Mouse (Mus musculus) testis, adult 2 months (tissue): ENCODE data around the gene Bhlhe40. TPM values are rescaled to one million over a fixed set of nuclear protein-coding genes. Genes with fewer than 3 reads are reported as not detected.

ENCODE experiments used
- H3K27ac ChIP-seq: fragments of 200-500 bp; 2 replicates; pipeline ENCODE4 v1.5.1; 2012; ENCODE audit warnings: low read depth, low read length; ENCODE audit not compliant: control insufficient read depth, insufficient read depth
- H3K27me3 ChIP-seq: fragments of 200-500 bp; 2 replicates; pipeline ENCODE4 v1.6.1; 2012; ENCODE audit warnings: mild to moderate bottlenecking, low read length, moderate library complexity; ENCODE audit not compliant: control insufficient read depth, insufficient read depth
- H3K36me3 ChIP-seq: fragments of 200-500 bp; 2 replicates; pipeline ENCODE4 v1.6.1; 2012; ENCODE audit warnings: mild to moderate bottlenecking, low read length; ENCODE audit not compliant: control insufficient read depth, insufficient read depth
- H3K4me1 ChIP-seq: fragments of 200-500 bp; 2 replicates; pipeline ENCODE4 v1.6.1; 2012; ENCODE audit warnings: low read length; ENCODE audit not compliant: control insufficient read depth, insufficient read depth
- H3K4me3 ChIP-seq: fragments of 200-500 bp; 2 replicates; pipeline ENCODE4 v1.5.1; 2012; ENCODE audit warnings: low read depth, mild to moderate bottlenecking, low read length, moderate library complexity, mixed read lengths; ENCODE audit not compliant: control insufficient read depth
- CTCF ChIP-seq: fragments of 200-500 bp; IDR thresholded peaks from 2 replicates; pipeline ENCODE4 v1.5.1; 2012; ENCODE audit warnings: low read depth, mild to moderate bottlenecking, inconsistent platforms, low read length, moderate library complexity; ENCODE audit not compliant: control insufficient read depth, insufficient read depth, insufficient replicate concordance
- POLR2A ChIP-seq: fragments of 200-500 bp; IDR thresholded peaks from 2 replicates; pipeline ENCODE4 v1.6.1; 2012; ENCODE audit warnings: low read depth, mild to moderate bottlenecking, inconsistent platforms, low read length, moderate library complexity; ENCODE audit not compliant: control insufficient read depth
- polyA plus RNA-seq: library from polyadenylated mRNA; depleted of rRNA; stranded (reverse); fragments of >200 nt; gene quantifications from 2 replicates; pipeline ENCODE4 v1.2.3, GENCODE M21; 2012; rRNA removed

The Bhlhe40 gene
- polyA plus RNA-seq, 1 experiment, result 2.2 TPM

DNA sequence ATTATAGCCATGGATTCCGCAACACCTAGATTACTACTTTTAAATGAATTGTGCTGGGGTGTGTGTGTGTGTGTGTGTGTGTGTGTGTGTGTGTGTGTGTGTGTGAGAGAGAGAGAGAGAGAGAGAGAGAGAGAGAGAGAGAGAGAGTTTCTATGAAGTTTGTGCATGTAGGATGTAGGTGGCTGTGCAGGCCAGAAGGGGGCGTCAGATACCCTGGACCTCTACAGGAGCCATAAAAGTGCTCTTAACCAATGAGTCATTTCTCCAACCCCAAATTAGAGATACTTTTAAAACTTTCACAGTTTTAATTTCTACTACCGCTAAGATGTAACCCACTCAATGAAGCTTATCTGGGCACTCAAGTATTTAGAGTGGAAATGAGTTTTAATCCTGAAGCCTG is 50.2 kb downstream of the Bhlhe40 start:
- Histone ChIP-seq H3K27me3 (no peaks in the 10 kb centered on the region), H3K4me1 (peaks cover 10% of the 10 kb centered on the region), H3K4me3 (no peak overlapping the region), H3K36me3 (no peaks in the 10 kb centered on the region), H3K27ac (no peak overlapping the region)
- TF ChIP-seq CTCF (peak; percentile 37; the same call in 1 of the 2 replicates), POLR2A (no peak)

DNA sequence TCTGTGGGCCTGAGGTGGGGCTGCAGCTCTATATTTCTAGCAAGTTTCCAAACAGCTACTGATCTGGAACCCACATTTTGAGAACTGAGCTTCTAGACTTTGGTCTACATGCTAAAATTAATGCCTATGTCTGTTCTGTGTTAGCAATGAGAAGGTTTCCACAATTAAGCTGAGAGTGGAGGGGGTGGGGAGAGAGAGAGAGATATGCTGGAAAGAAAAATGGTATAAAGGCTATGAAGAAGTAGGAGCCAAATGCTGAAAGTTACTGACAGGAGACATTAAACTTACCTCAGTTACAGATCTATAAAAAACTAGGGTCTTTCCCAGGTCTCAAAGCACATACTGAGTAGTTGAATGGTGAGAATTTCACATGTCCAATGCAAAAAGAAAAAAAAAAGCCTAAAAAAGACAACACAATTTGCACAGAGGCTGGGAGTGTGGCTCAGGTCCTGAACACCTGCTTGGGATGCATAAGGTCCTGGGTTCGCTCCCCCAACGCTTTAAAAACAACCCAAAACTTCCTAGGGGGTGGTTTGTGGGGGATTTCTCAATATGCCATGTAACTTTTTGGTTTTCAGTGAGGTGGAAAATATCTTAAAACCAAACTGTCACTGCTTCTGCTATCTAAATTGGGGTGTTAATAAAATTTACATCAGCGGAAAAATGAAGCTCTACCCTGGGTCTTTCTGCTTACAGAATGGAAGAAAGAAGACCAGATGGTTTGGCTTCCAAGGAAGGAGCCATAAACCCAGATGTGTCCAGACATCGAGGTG is 50.9 kb downstream of the Bhlhe40 start:
- no peaks in the 10 kb centered on the region for H3K27me3 ChIP-seq
- no peak overlapping the region for H3K27ac ChIP-seq
- no peak overlapping the region for H3K4me3 ChIP-seq
- peaks cover 10% of the 10 kb centered on the region for H3K4me1 ChIP-seq
- no peaks in the 10 kb centered on the region for H3K36me3 ChIP-seq
- TF ChIP-seq CTCF (no peak), POLR2A (no peak)

DNA sequence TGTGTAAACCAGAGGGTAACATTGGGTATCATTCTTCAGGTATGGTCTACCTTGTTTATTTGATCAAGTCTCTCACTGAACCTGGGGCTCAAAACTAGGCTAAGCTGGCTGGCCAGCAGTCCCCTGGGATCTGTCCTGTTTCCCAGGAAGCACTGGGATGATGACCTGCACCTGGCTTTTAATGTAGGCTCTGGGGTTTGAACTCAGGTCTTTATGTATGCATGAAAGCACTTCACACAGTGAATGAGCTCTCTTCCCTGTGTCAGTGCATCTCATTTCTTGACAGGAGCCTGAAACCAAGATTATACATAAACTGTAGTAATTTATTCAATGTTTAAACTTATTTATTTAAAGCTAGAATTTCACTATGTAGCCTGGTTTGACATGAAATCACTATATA is 51.7 kb downstream of the Bhlhe40 start:
- no peaks in the 10 kb centered on the region for H3K27me3 ChIP-seq
- no peaks in the 10 kb centered on the region for H3K36me3 ChIP-seq
- peaks cover 10% of the 10 kb centered on the region for H3K4me1 ChIP-seq
- no peak overlapping the region for H3K27ac ChIP-seq
- no peak overlapping the region for H3K4me3 ChIP-seq
- TF ChIP-seq CTCF (no peak), POLR2A (no peak)

DNA sequence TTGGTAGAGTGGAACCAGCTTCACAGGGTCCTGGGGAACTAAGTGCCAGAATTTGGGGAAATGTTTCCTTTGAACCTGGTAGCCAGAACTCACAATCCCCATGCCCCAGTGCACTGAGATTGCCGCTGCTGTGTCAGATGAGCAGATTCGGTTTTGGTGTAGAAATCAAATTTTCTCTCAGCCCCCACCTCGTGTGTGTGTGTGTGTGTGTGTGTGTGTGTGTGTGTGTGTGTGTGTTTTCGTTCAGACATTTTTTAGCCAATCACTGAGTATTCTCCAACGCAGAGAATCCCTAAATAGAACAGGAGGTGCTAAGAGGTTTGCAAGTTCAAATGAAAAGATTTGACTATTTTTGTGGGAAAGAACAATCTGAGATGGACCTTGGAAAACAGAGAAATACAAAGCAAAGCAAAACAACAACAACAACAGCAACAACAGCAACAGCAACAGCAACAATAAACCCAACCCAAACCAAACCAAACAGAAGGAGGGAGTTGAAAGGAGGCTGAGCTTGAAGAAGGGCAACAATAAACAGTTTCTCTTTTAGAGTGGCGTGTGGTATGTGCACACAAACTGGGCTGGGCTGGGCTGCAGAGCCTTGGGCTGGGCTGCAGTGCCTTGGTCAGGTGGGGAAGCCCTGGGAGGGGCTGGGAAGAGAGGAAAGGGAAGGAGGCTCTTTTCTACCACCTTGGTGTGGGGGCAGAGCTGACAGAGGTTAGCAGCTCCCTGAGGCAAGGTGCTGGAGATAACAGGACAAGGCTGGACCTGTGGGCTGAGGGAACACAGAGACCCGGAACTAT is 52.9 kb downstream of the Bhlhe40 start:
- no peaks in the 10 kb centered on the region for H3K27me3 ChIP-seq
- peaks cover 10% of the 10 kb centered on the region for H3K4me1 ChIP-seq
- no peak overlapping the region for H3K4me3 ChIP-seq
- H3K27ac ChIP-seq, result no peak overlapping the region
- TF ChIP-seq CTCF (no peak), POLR2A (no peak)
- H3K36me3 ChIP-seq, result no peaks in the 10 kb centered on the region

Other genes starting within 250 kb of the Bhlhe40 start
- 26.0 and 37.0 TPM in 2 replicates for gene Arl8b, start 122.5 kb downstream of the Bhlhe40 start, polyA plus RNA-seq
- 5.6 and 7.4 TPM in 2 replicates for gene Edem1, start 168.0 kb downstream of the Bhlhe40 start, polyA plus RNA-seq